Mouse (Mus musculus) midbrain, embryonic 16.5 days (tissue): Measurements from ENCODE around the gene Nhlrc4. TPM values are rescaled to one million over a fixed set of nuclear protein-coding genes. Genes with fewer than 3 reads are reported as not detected.

Experiments
- ATAC-seq: fragments of 200-750 bp; cut with Nextera tagmentation; 2 replicates; pipeline ENCODE4 v1.8.0; 2017; ENCODE audit warnings: moderate TSS enrichment
- H3K27ac ChIP-seq: fragments of 300-500 bp; sonication (generic); 2 replicates; pipeline ENCODE4 v1.5.1; 2014; ENCODE audit warnings: mild to moderate bottlenecking, low read length, mixed read lengths
- H3K27me3 ChIP-seq: fragments of 300-500 bp; sonication (generic); 2 replicates; pipeline ENCODE4 v1.6.1; 2014; ENCODE audit warnings: low read depth, low read length, mixed read lengths; ENCODE audit not compliant: control insufficient read depth, insufficient read depth
- H3K36me3 ChIP-seq: fragments of 300-500 bp; sonication (generic); 2 replicates; pipeline ENCODE4 v1.6.1; 2014; ENCODE audit warnings: mild to moderate bottlenecking, low read length, moderate library complexity, mixed read lengths; ENCODE audit not compliant: control insufficient read depth, insufficient read depth
- H3K4me1 ChIP-seq: fragments of 300-500 bp; sonication (generic); 2 replicates; pipeline ENCODE4 v1.6.1; 2014; ENCODE audit warnings: mild to moderate bottlenecking, low read length, mixed read lengths; ENCODE audit not compliant: control insufficient read depth, insufficient read depth
- H3K4me2 ChIP-seq: fragments of 300-500 bp; sonication (generic); 2 replicates; pipeline ENCODE4 v1.6.1; 2014; ENCODE audit warnings: mild to moderate bottlenecking, low read length, mixed read lengths
- H3K4me3 ChIP-seq: fragments of 300-500 bp; sonication (generic); 2 replicates; pipeline ENCODE4 v1.5.1; 2014; ENCODE audit warnings: low read depth, mild to moderate bottlenecking, low read length, moderate library complexity, mixed read lengths
- H3K9ac ChIP-seq: fragments of 300-500 bp; sonication (generic); 2 replicates; pipeline ENCODE4 v1.6.1; 2014; ENCODE audit warnings: low read depth, low read length, mixed read lengths
- H3K9me3 ChIP-seq: fragments of 300-500 bp; sonication (generic); replicated peaks from 2 replicates; pipeline ENCODE4 v1.6.1; 2014; ENCODE audit warnings: mild to moderate bottlenecking, low read length, mixed read lengths; ENCODE audit not compliant: control insufficient read depth, poor library complexity, severe bottlenecking
- WGBS: fragments of 180-500 bp; shearing (Covaris S2); extraction: QIAGEN DNeasy Blood & Tissue Kit; methylation state at CpG from one replicate; pipeline ENCODE4 v1.1.7; 2014; 5-methylcytosine and 5-hydroxymethylcytosine counted together
- polyA plus RNA-seq: library from polyadenylated mRNA; unstranded; fragments of >200 nt; fragmentation: Nextera tagmentation; extraction: Ambion mirVana; gene quantifications from 2 replicates; pipeline ENCODE4 v1.2.1, GENCODE M21; 2015

Gene Nhlrc4
- polyA plus RNA-seq, 1 experiment from 2014 or later, result 0.78 TPM

- Histone ChIP-seq H3K36me3 (no peaks in the 10 kb centered on the region), H3K4me3 (no peak overlapping the region), H3K9ac (no peak overlapping the region), H3K4me2 (no peak overlapping the region), H3K27ac (no peak overlapping the region), H3K9me3 (no peaks in the 10 kb centered on the region), H3K4me1 (peaks cover 24% of the 10 kb centered on the region), H3K27me3 (no peaks in the 10 kb centered on the region)
- 87% methylated on average over 5 of the region's 5 CpGs for WGBS
- ATAC-seq, result no peak
Measured at GRCm38 (mm10) chr17:25980854-25981253, 36.1 kb upstream of the Nhlrc4 start.

GRCm38 (mm10) chr17:25979829-25980738, 35.3 kb upstream of the Nhlrc4 start:
- WGBS, result 92% methylated on average over 5 of the region's 5 CpGs
- H3K36me3 ChIP-seq, result no peaks in the 10 kb centered on the region
- H3K9me3 ChIP-seq, result no peaks in the 10 kb centered on the region
- H3K27me3 ChIP-seq, result no peaks in the 10 kb centered on the region
- ATAC-seq, result no peak
- H3K4me1 ChIP-seq, result peaks cover 24% of the 10 kb centered on the region
- no peak overlapping the region for H3K9ac ChIP-seq
- no peak overlapping the region for H3K4me3 ChIP-seq
- no peak overlapping the region for H3K4me2 ChIP-seq
- no peak overlapping the region for H3K27ac ChIP-seq

- 88% methylated on average over 4 of the region's 4 CpGs for WGBS
- no peak overlapping the region for H3K9ac ChIP-seq
- no peak overlapping the region for H3K4me2 ChIP-seq
- H3K27ac ChIP-seq, result no peak overlapping the region
- H3K4me1 ChIP-seq, result peaks cover 2% of the 10 kb centered on the region; the same call in 1 of the 2 replicates
- ATAC-seq, result no peak
- no peaks in the 10 kb centered on the region for H3K27me3 ChIP-seq
- no peak overlapping the region for H3K4me3 ChIP-seq
- H3K36me3 ChIP-seq, result no peaks in the 10 kb centered on the region; the same call in 1 of the 2 replicates
- no peaks in the 10 kb centered on the region for H3K9me3 ChIP-seq
Measured at GRCm38 (mm10) chr17:25970954-25971707, 26.4 kb upstream of the Nhlrc4 start.

GRCm38 (mm10) chr17:25970448-25970847, 25.7 kb upstream of the Nhlrc4 start:
- no peak overlapping the region for H3K27ac ChIP-seq
- H3K4me2 ChIP-seq, result no peak overlapping the region
- no peak overlapping the region for H3K4me3 ChIP-seq
- no peaks in the 10 kb centered on the region; the same call in 1 of the 2 replicates for H3K36me3 ChIP-seq
- no peaks in the 10 kb centered on the region for H3K27me3 ChIP-seq
- H3K9ac ChIP-seq, result no peak overlapping the region
- WGBS, result 91% methylated on average over 9 of the region's 9 CpGs
- no peak for ATAC-seq
- H3K9me3 ChIP-seq, result no peaks in the 10 kb centered on the region
- H3K4me1 ChIP-seq, result peaks cover 2% of the 10 kb centered on the region; the same call in 1 of the 2 replicates

GRCm38 (mm10) chr17:25968176-25968575, 23.4 kb upstream of the Nhlrc4 start:
- no peaks in the 10 kb centered on the region for H3K9me3 ChIP-seq
- peaks cover 2% of the 10 kb centered on the region; the same call in 1 of the 2 replicates for H3K4me1 ChIP-seq
- H3K4me2 ChIP-seq, result no peak overlapping the region
- no peak for ATAC-seq
- H3K9ac ChIP-seq, result no peak overlapping the region
- peaks cover 3% of the 10 kb centered on the region; the same call in 1 of the 2 replicates for H3K36me3 ChIP-seq
- no peak overlapping the region for H3K4me3 ChIP-seq
- WGBS, result 79% methylated on average over 1 of the region's 1 CpGs
- H3K27ac ChIP-seq, result no peak overlapping the region
- no peaks in the 10 kb centered on the region for H3K27me3 ChIP-seq

- H3K9ac ChIP-seq, result no peak overlapping the region
- ATAC-seq, result no peak
- no peak overlapping the region for H3K27ac ChIP-seq
- no peak overlapping the region for H3K4me2 ChIP-seq
- 74% methylated on average over 3 of the region's 3 CpGs for WGBS
- no peak overlapping the region for H3K4me3 ChIP-seq
- peaks cover 2% of the 10 kb centered on the region; the same call in 1 of the 2 replicates for H3K4me1 ChIP-seq
- no peaks in the 10 kb centered on the region for H3K9me3 ChIP-seq
- no peaks in the 10 kb centered on the region for H3K27me3 ChIP-seq
- H3K36me3 ChIP-seq, result peaks cover 3% of the 10 kb centered on the region; the same call in 1 of the 2 replicates
Measured at GRCm38 (mm10) chr17:25967652-25968051, 22.9 kb upstream of the Nhlrc4 start.

GRCm38 (mm10) chr17:25964271-25964670, 19.5 kb upstream of the Nhlrc4 start:
- ATAC-seq, result no peak
- H3K4me2 ChIP-seq, result no peak overlapping the region
- H3K36me3 ChIP-seq, result peaks cover 3% of the 10 kb centered on the region; the same call in 1 of the 2 replicates
- H3K9ac ChIP-seq, result no peak overlapping the region
- no peaks in the 10 kb centered on the region for H3K9me3 ChIP-seq
- no peaks in the 10 kb centered on the region for H3K27me3 ChIP-seq
- WGBS, result 89% methylated on average over 7 of the region's 7 CpGs
- no peak overlapping the region for H3K4me3 ChIP-seq
- no peak overlapping the region for H3K27ac ChIP-seq
- no peaks in the 10 kb centered on the region for H3K4me1 ChIP-seq

- Histone ChIP-seq H3K4me3 (no peak overlapping the region), H3K27me3 (no peaks in the 10 kb centered on the region), H3K4me2 (no peak overlapping the region), H3K9me3 (no peaks in the 10 kb centered on the region), H3K27ac (no peak overlapping the region), H3K4me1 (no peaks in the 10 kb centered on the region), H3K36me3 (peaks cover 3% of the 10 kb centered on the region; the same call in 1 of the 2 replicates), H3K9ac (no peak overlapping the region)
- 89% methylated on average over 7 of the region's 7 CpGs for WGBS
- no peak for ATAC-seq
Measured at GRCm38 (mm10) chr17:25962413-25962905, 17.7 kb upstream of the Nhlrc4 start.
